ENCODE assay signal across 29 mouse cellular contexts in genomic region chr11:116354521-116354920, GRCm38 (mm10). TPM values are rescaled to one million over a fixed set of nuclear protein-coding genes. Genes with fewer than 3 reads are reported as not detected.
DNase-seq lines count a peak whose midpoint lies in the region; ATAC-seq and TF ChIP-seq lines count a peak whose summit lies in the region.
"Had no signal": no experiment of that assay in that cellular context is flagged by ENCODE, and none has a peak within 500 bp of the region (broad histone marks: within the 10 kb centered on the region; RNA-seq: fewer than 3 reads in every experiment).

No protein-coding gene starts in this region.

- no peak overlapping the region for H3K27ac ChIP-seq in liver, adult 2 months (replicated peaks; ENCODE audit: insufficient read depth, low read depth, low read length)
- no peak overlapping the region for H3K27ac ChIP-seq in liver, embryonic 12.5 days
- no peak overlapping the region for H3K27ac ChIP-seq in bone marrow, adult 2 months (ENCODE audit: control insufficient read depth, insufficient read depth, low read depth, low read length, poor library complexity)
- H3K27ac ChIP-seq in forebrain, embryonic 10.5 days, result no peak overlapping the region
- H3K27ac ChIP-seq: embryonic facial prominence, embryonic 10.5 days; intestine, embryonic 15.5 days; layer of hippocampus, adult 2 months; liver, embryonic 13.5 days; midbrain, embryonic 15.5 days had no signal

- H3K9me3 ChIP-seq in liver, embryonic 12.5 days (replicated peaks), result no peaks in the 10 kb centered on the region
- H3K9me3 ChIP-seq in forebrain, embryonic 10.5 days, result no peaks in the 10 kb centered on the region; the same call in 1 of the 2 replicates
- H3K9me3 ChIP-seq: intestine, embryonic 15.5 days; liver, embryonic 13.5 days; midbrain, embryonic 15.5 days had no signal

- no peak overlapping the region for H3K9ac ChIP-seq in liver, adult 2 months (ENCODE audit: low read depth, low read length)
- no peak overlapping the region for H3K9ac ChIP-seq in liver, embryonic 12.5 days
- H3K9ac ChIP-seq: intestine, embryonic 15.5 days; liver, embryonic 13.5 days; lung, embryonic 14.5 days; midbrain, embryonic 15.5 days had no signal

- no peak overlapping the region for H3K4me2 ChIP-seq in liver, embryonic 12.5 days
- H3K4me2 ChIP-seq: intestine, embryonic 15.5 days; liver, embryonic 13.5 days; lung, embryonic 14.5 days; midbrain, embryonic 15.5 days had no signal

- H3K36me3 ChIP-seq in liver, adult 2 months (ENCODE audit: control insufficient read depth, insufficient read depth, low read length), result no peaks in the 10 kb centered on the region
- 0 out of 2 replicates have a peak, but pooled peaks cover 2% of the 10 kb centered on the region for H3K36me3 ChIP-seq in liver, embryonic 12.5 days
- H3K36me3 ChIP-seq in forebrain, embryonic 10.5 days (replicated peaks), result peaks cover 36% of the 10 kb centered on the region

- no peak for TF ChIP-seq POLR2A in liver, adult 2 months (IDR thresholded peaks at IDR 0.05; ENCODE audit: extremely low read depth, insufficient read depth, low read length)
- TF ChIP-seq POLR2A in bone marrow, adult 2 months (IDR thresholded peaks at IDR 0.05; ENCODE audit: borderline replicate concordance, control insufficient read depth, low read depth, low read length), result no peak

- no peak overlapping the region for H3K4me3 ChIP-seq in liver, adult 2 months (ENCODE audit: insufficient read depth, low read depth, low read length)
- no peak overlapping the region for H3K4me3 ChIP-seq in liver, embryonic 12.5 days
- H3K4me3 ChIP-seq in bone marrow, adult 2 months (replicated peaks; ENCODE audit: control insufficient read depth, low read depth, low read length), result no peak overlapping the region
- no peak overlapping the region for H3K4me3 ChIP-seq in forebrain, embryonic 10.5 days
- H3K4me3 ChIP-seq: embryonic facial prominence, embryonic 10.5 days; intestine, embryonic 15.5 days; layer of hippocampus, adult 2 months; liver, embryonic 13.5 days; midbrain, embryonic 15.5 days; myocyte had no signal

- ATAC-seq in CD4-positive, CD25-positive, alpha-beta regulatory T cell, adult 4 months, result no peak
- ATAC-seq in liver, embryonic 12.5 days, result no peak
- ATAC-seq: forebrain, embryonic 16.5 days; hindbrain, embryonic 16.5 days; intestine, embryonic 15.5 days; midbrain, embryonic 15.5 days; Patski had no signal

- no peaks in the 10 kb centered on the region for H3K27me3 ChIP-seq in liver, adult 2 months (ENCODE audit: control insufficient read depth, insufficient read depth, low read length)
- peaks cover 13% of the 10 kb centered on the region; the same call in 1 of the 2 replicates for H3K27me3 ChIP-seq in liver, embryonic 12.5 days (replicated peaks)
- H3K27me3 ChIP-seq in forebrain, embryonic 10.5 days (ENCODE audit: poor library complexity, severe bottlenecking), result peaks cover 8% of the 10 kb centered on the region; the same call in 1 of the 2 replicates
- H3K27me3 ChIP-seq: intestine, embryonic 15.5 days; liver, embryonic 13.5 days; midbrain, embryonic 15.5 days; Patski had no signal

- peak; percentile 47 for DNase-seq in CD4-positive, CD25-positive, alpha-beta regulatory T cell, adult 2 months (ENCODE audit: low read depth, low spot score)
- DNase-seq in liver, adult 2 months (ENCODE audit: extremely low read depth, low read depth, low spot score), result no peak
- DNase-seq in thymus, postnatal 14 days, result peak; percentile 79
- no peak for DNase-seq in forebrain, embryonic 10.5 days (ENCODE audit: extremely low spot score, low spot score)
- no peak for DNase-seq in ovary, adult 18-20 months (ENCODE audit: low spot score)
- DNase-seq: adrenal gland, adult 8-10 months; cerebellum, adult 9-11 months; gastrocnemius, postnatal 10 days; heart, adult 11 months; kidney, postnatal 25 days; layer of hippocampus, postnatal 36 days; liver, embryonic 13.5 days; lung, embryonic 14.5 days; right cerebral cortex, postnatal 25 days; spleen, adult 18-20 months had no signal

- TF ChIP-seq CTCF in liver, adult 2 months (IDR thresholded peaks at IDR 0.05; ENCODE audit: low read depth, low read length), result 0 out of 2 replicates have a peak, but pooled peaks have one; percentile 2
- 0 out of 2 replicates have a peak, but pooled peaks have one; percentile 4 for TF ChIP-seq CTCF in bone marrow, adult 2 months (IDR thresholded peaks at IDR 0.05; ENCODE audit: control insufficient read depth, insufficient read depth, low read length)

- H3K4me1 ChIP-seq in liver, adult 2 months (ENCODE audit: control insufficient read depth, insufficient read depth, low read length), result no peaks in the 10 kb centered on the region
- H3K4me1 ChIP-seq in liver, embryonic 12.5 days, result no peaks in the 10 kb centered on the region
- peaks cover 1% of the 10 kb centered on the region; the same call in 1 of the 2 replicates for H3K4me1 ChIP-seq in bone marrow, adult 2 months (ENCODE audit: control insufficient read depth, insufficient read depth, low read length)
- H3K4me1 ChIP-seq in forebrain, embryonic 10.5 days, result peaks cover 14% of the 10 kb centered on the region
- H3K4me1 ChIP-seq: liver, embryonic 13.5 days; midbrain, embryonic 15.5 days had no signal

- 71% methylated on average over 17 of the region's 17 CpGs for WGBS in liver, adult 2 months
- WGBS in liver, embryonic 12.5 days (ENCODE audit: insufficient replicate concordance), result 68% methylated on average over 17 of the region's 17 CpGs
- 89% methylated on average over 17 of the region's 17 CpGs for WGBS in bone marrow, adult 2 months
- WGBS in forebrain, embryonic 10.5 days, result 32% methylated on average over 17 of the region's 17 CpGs

- H3K79me2 ChIP-seq in liver, adult 2 months (ENCODE audit: control insufficient read depth, insufficient read depth, low read length), result no peaks in the 10 kb centered on the region

RNA-seq across cellular contexts. Expression of gene Foxj1, which starts 19.3 kb away (rescaled TPM):
- polyA plus RNA-seq in CD4-positive, CD25-positive, alpha-beta regulatory T cell, adult 4 months (2017; shearing (Covaris generic)), result not detected
- total RNA-seq in liver, adult 2 months (2014; rRNA removed), result 0.09 and 0.20 TPM in 2 replicates
- 0.21 and 0.26 TPM in 2 replicates for polyA plus RNA-seq in liver, adult 2 months (2012; rRNA removed)
- 1.2 and 1.4 TPM in 2 replicates for polyA plus RNA-seq in liver, embryonic 12.5 days (2016; fragmentation: Nextera tagmentation; extraction: Ambion mirVana)
- polyA plus RNA-seq in bone marrow, adult 2 months (2011; ENCODE audit: insufficient read depth, insufficient read length, low replicate concordance, missing spikeins), result not detected in 2 replicates
- 3.3 and 4.4 TPM in 2 replicates for polyA plus RNA-seq in forebrain, embryonic 10.5 days (2016; fragmentation: Nextera tagmentation; extraction: Ambion mirVana)
- total RNA-seq: common myeloid progenitor, adult 5-6 weeks; hematopoietic stem cell, adult 5-6 weeks; megakaryocyte, adult 5-6 weeks had no signal

RNA-seq across cellular contexts. Expression of gene Exoc7, which starts 47.5 kb away (rescaled TPM):
- 100 to 1,000 TPM in 1 of 2 experiments, 10 to 100 TPM in 1; 98.4 to 123 TPM for polyA plus RNA-seq in CD4-positive, CD25-positive, alpha-beta regulatory T cell, adult 4 months (2017; shearing (Covaris generic))
- 15.9 and 19.5 TPM in 2 replicates for total RNA-seq in liver, adult 2 months (2014; rRNA removed)
- polyA plus RNA-seq in liver, adult 2 months (2012; rRNA removed), result 18.9 and 19.5 TPM in 2 replicates
- 29.7 and 31.8 TPM in 2 replicates for polyA plus RNA-seq in liver, embryonic 12.5 days (2016; fragmentation: Nextera tagmentation; extraction: Ambion mirVana)
- 39.1 and 47.2 TPM in 2 replicates for polyA plus RNA-seq in bone marrow, adult 2 months (2011; ENCODE audit: insufficient read depth, insufficient read length, low replicate concordance, missing spikeins)
- 56.5 and 60.5 TPM in 2 replicates for polyA plus RNA-seq in forebrain, embryonic 10.5 days (2016; fragmentation: Nextera tagmentation; extraction: Ambion mirVana)

RNA-seq across cellular contexts. Expression of gene Rnf157, which starts 58.3 kb away (rescaled TPM):
- 1 to 10 TPM; 8.4 to 8.8 TPM for polyA plus RNA-seq in CD4-positive, CD25-positive, alpha-beta regulatory T cell, adult 4 months (2017; shearing (Covaris generic))
- 1.0 and 1.3 TPM in 2 replicates for total RNA-seq in liver, adult 2 months (2014; rRNA removed)
- 0.75 and 0.87 TPM in 2 replicates for polyA plus RNA-seq in liver, adult 2 months (2012; rRNA removed)
- polyA plus RNA-seq in liver, embryonic 12.5 days (2016; fragmentation: Nextera tagmentation; extraction: Ambion mirVana), result 2.9 and 4.3 TPM in 2 replicates
- 14.2 and 14.5 TPM in 2 replicates for polyA plus RNA-seq in bone marrow, adult 2 months (2011; ENCODE audit: insufficient read depth, insufficient read length, low replicate concordance, missing spikeins)
- 5.5 and 5.7 TPM in 2 replicates for polyA plus RNA-seq in forebrain, embryonic 10.5 days (2016; fragmentation: Nextera tagmentation; extraction: Ambion mirVana)

Comparison
In these comparisons a context has a peak if more than half of its experiments do, and no peak if none do; other contexts are left out.
1. DNase-seq: peak in CD4-positive, CD25-positive, alpha-beta regulatory T cell, adult 2 months (single experiment) and thymus, postnatal 14 days (single experiment); none in liver, adult 2 months (single experiment), forebrain, embryonic 10.5 days (single experiment) and ovary, adult 18-20 months (single experiment).